Mouse (Mus musculus): ENCODE data around the gene Cxcl17. TPM values are rescaled to one million over a fixed set of nuclear protein-coding genes. Genes with fewer than 3 reads are reported as not detected.

Gene Cxcl17
- total and polyA plus RNA-seq, 2 experiments: not detected

DNA sequence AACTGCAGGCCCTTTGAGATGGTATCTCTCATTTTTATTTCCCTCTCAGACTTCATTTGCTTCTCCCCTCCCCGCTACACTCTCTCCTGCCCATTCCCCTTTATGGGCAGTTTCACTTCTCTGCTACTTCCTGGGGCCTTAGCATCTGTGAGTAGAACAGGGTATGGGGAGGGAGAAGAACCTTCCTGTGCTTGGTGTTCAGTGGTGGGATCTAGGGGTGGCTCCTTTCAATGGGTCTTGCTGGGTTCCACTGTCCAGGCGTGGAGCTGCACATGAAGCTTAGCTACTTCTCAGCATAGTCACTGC, 22.8 kb upstream of the Cxcl17 start:
- Histone ChIP-seq H3K4me3 (ENCODE audit: insufficient read depth, low read depth, low read length) (no peak overlapping the region), H3K27ac (replicated peaks; ENCODE audit: insufficient read depth, low read depth, low read length) (peak overlapping the region; percentile 25; the same call in 1 of the 2 replicates), H3K4me1 (ENCODE audit: control insufficient read depth, insufficient read depth, low read length) (peaks cover 12% of the 10 kb centered on the region), H3K36me3 (ENCODE audit: control insufficient read depth, insufficient read depth, low read length) (no peaks in the 10 kb centered on the region), H3K9ac (ENCODE audit: low read depth, low read length) (no peak overlapping the region), H3K79me2 (ENCODE audit: control insufficient read depth, insufficient read depth, low read length) (no peaks in the 10 kb centered on the region), H3K27me3 (ENCODE audit: control insufficient read depth, insufficient read depth, low read length) (no peaks in the 10 kb centered on the region)
- DNase-seq (ENCODE audit: extremely low read depth, low read depth, low spot score): no peak
- WGBS: 80% methylated on average over 2 of the region's 2 CpGs
- TF ChIP-seq POLR2A (IDR thresholded peaks at IDR 0.05; ENCODE audit: extremely low read depth, insufficient read depth, low read length) (no peak), CTCF (IDR thresholded peaks at IDR 0.05; ENCODE audit: low read depth, low read length) (no peak)

DNA sequence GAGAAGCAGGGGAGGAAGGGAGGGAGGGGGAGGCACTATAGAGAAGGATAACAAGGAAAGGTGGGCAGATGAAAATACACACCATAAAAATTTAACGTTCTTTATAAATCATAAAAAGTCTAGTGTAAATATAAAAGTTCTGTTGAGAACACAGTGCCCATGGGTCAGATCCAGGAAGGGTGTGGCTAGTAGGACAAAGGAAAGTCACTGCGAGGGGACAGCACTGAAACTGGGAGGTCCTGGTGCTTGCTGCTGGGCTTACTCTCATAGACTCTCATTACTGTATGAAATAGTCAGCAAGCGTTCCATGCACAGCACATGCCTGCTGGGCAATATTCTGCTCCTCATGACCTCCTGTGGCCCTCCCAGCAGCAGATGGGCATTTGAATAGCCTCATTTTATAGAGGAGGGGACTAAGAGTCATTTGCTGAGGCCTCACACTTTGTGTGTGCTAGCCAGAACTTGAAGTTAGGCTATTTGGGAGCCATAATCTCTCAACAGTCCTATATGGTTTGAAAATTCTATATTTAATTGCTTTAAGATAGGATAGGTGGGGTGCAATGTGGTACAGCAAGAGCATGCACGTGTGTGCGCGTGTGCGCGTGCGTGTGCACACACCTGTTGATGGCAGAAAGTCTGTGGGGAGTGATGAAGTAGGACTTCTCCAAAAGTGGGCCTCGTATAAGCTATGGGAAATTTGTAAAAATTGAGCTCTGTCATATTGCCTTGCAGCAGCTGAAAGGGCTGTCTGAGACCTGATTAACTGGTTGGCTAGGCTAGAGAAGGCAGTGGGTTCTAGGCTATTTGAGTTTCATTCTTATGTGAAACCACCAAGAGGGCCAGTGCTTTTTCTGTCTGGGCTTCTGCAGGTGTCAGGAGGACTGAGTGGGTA, 22.2 kb upstream of the Cxcl17 start:
- H3K4me1 ChIP-seq (ENCODE audit: control insufficient read depth, insufficient read depth, low read length): peaks cover 7% of the 10 kb centered on the region
- H3K27ac ChIP-seq (replicated peaks; ENCODE audit: insufficient read depth, low read depth, low read length): no peak overlapping the region
- no peaks in the 10 kb centered on the region for H3K79me2 ChIP-seq (ENCODE audit: control insufficient read depth, insufficient read depth, low read length)
- H3K9ac ChIP-seq (ENCODE audit: low read depth, low read length): no peak overlapping the region
- WGBS: 89% methylated on average over 10 of the region's 10 CpGs
- H3K4me3 ChIP-seq (ENCODE audit: insufficient read depth, low read depth, low read length): no peak overlapping the region
- TF ChIP-seq CTCF (IDR thresholded peaks at IDR 0.05; ENCODE audit: low read depth, low read length) (no peak), POLR2A (IDR thresholded peaks at IDR 0.05; ENCODE audit: extremely low read depth, insufficient read depth, low read length) (no peak)
- H3K36me3 ChIP-seq (ENCODE audit: control insufficient read depth, insufficient read depth, low read length): no peaks in the 10 kb centered on the region
- H3K27me3 ChIP-seq (ENCODE audit: control insufficient read depth, insufficient read depth, low read length): no peaks in the 10 kb centered on the region
- DNase-seq (ENCODE audit: extremely low read depth, low read depth, low spot score): no peak

DNA sequence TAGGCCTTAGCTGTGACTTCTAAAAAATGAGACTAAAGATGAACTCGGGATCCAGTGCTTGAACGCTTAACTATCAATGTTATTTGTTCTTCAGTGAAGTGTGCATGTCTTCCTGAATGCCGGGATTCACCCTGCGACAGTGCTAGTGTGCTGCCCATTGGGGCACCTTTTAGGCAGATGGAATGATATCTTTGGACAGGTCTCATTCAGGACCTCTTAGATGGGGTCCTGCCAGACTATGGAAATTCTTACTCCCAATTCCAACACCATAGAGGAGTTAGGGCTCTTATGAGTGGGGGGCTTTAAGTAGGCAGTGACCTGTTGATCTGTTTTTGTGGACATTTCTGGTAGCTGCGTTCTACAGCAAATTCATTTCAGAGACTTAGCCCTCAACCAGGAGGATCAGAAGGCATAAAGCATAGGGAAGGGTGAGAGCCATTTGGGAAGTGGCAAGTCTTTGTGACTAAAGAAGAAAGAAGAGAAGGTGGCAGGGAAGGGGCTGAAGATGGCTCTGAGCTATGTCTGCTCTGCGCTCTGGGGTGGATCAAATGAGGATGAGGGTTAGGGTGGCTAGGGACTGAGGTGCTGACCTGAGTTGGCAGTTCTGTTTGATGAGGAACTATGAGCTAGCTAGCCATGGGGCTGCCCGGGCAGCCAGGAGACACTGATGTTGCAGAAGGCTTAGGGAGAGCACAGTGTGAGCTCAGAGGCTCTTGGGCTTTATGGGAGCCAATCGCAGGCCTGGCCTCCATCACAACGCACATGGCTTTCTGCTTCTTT, 21.3 kb upstream of the Cxcl17 start:
- WGBS: 95% methylated on average over 9 of the region's 9 CpGs
- H3K4me1 ChIP-seq (ENCODE audit: control insufficient read depth, insufficient read depth, low read length): peaks cover 6% of the 10 kb centered on the region

DNA sequence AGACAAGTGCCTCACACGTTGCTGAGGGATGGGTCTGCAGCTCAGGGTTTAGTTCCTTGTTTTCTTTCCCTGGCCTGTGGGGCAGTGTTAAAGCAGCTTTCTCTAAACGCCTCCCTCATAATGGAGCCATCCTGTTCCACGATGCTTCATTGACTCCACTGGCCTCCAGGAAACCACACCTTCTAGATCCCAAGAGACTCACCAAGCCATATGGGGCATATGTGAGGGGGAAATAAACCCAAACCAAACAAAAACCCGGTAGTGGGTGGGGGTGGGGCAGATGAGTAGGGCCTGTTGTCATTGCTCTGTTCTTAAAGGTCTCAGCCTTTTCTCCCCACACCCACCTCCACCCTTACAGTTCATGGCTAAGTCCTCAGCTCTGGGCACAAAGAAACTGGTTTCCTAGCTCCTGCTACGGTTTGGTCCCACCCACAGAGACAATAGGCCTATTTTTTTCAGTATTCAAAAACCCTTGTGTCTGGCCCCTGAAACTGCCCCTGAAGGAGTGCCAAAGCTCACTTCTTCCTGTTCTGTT, 20.4 kb upstream of the Cxcl17 start:
- no peak overlapping the region for H3K9ac ChIP-seq (ENCODE audit: low read depth, low read length)
- no peaks in the 10 kb centered on the region for H3K79me2 ChIP-seq (ENCODE audit: control insufficient read depth, insufficient read depth, low read length)
- H3K36me3 ChIP-seq (ENCODE audit: control insufficient read depth, insufficient read depth, low read length): no peaks in the 10 kb centered on the region
- TF ChIP-seq CTCF (IDR thresholded peaks at IDR 0.05; ENCODE audit: low read depth, low read length) (no peak), POLR2A (IDR thresholded peaks at IDR 0.05; ENCODE audit: extremely low read depth, insufficient read depth, low read length) (no peak)
- H3K27me3 ChIP-seq (ENCODE audit: control insufficient read depth, insufficient read depth, low read length): no peaks in the 10 kb centered on the region
- H3K27ac ChIP-seq (replicated peaks; ENCODE audit: insufficient read depth, low read depth, low read length): peak overlapping the region; percentile 54
- H3K4me1 ChIP-seq (ENCODE audit: control insufficient read depth, insufficient read depth, low read length): peaks cover 6% of the 10 kb centered on the region
- no peak for DNase-seq (ENCODE audit: extremely low read depth, low read depth, low spot score)
- no peak overlapping the region for H3K4me3 ChIP-seq (ENCODE audit: insufficient read depth, low read depth, low read length)
- WGBS: 37% methylated on average over 5 of the region's 5 CpGs

More for the DNA sequence above, 21.3 kb upstream of the Cxcl17 start:
- no peak overlapping the region for H3K27ac ChIP-seq (replicated peaks; ENCODE audit: insufficient read depth, low read depth, low read length)
- no peak overlapping the region for H3K9ac ChIP-seq (ENCODE audit: low read depth, low read length)
- H3K27me3 ChIP-seq (ENCODE audit: control insufficient read depth, insufficient read depth, low read length): no peaks in the 10 kb centered on the region
- TF ChIP-seq CTCF (IDR thresholded peaks at IDR 0.05; ENCODE audit: low read depth, low read length) (no peak), POLR2A (IDR thresholded peaks at IDR 0.05; ENCODE audit: extremely low read depth, insufficient read depth, low read length) (no peak)
- DNase-seq (ENCODE audit: extremely low read depth, low read depth, low spot score): no peak
- H3K4me3 ChIP-seq (ENCODE audit: insufficient read depth, low read depth, low read length): no peak overlapping the region
- H3K36me3 ChIP-seq (ENCODE audit: control insufficient read depth, insufficient read depth, low read length): no peaks in the 10 kb centered on the region
- no peaks in the 10 kb centered on the region for H3K79me2 ChIP-seq (ENCODE audit: control insufficient read depth, insufficient read depth, low read length)

DNA sequence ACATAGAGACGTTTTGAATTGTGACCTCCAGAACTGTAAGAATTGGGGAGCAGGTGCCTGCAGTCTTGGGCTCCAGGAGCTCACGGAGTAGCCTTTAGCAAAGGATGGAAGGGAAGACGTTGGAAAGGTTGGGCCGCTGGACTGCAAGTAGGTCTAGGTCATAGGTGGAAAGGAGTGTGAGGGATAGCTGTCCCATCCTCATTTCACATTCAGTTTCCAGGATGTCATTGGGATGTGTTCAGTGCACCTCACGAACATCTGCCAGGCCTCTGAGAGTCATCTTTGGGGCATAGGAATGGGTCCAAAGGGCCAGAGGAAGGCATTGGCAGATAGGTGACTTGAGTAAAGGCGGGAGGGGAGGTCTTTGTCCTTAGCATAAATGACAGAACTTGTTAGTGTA, 19.7 kb upstream of the Cxcl17 start:
- Histone ChIP-seq H3K36me3 (ENCODE audit: control insufficient read depth, insufficient read depth, low read length) (no peaks in the 10 kb centered on the region), H3K79me2 (ENCODE audit: control insufficient read depth, insufficient read depth, low read length) (no peaks in the 10 kb centered on the region), H3K27me3 (ENCODE audit: control insufficient read depth, insufficient read depth, low read length) (no peaks in the 10 kb centered on the region), H3K4me3 (ENCODE audit: insufficient read depth, low read depth, low read length) (no peak overlapping the region), H3K9ac (ENCODE audit: low read depth, low read length) (no peak overlapping the region), H3K4me1 (ENCODE audit: control insufficient read depth, insufficient read depth, low read length) (peaks cover 6% of the 10 kb centered on the region), H3K27ac (replicated peaks; ENCODE audit: insufficient read depth, low read depth, low read length) (peak overlapping the region; percentile 33)
- TF ChIP-seq POLR2A (IDR thresholded peaks at IDR 0.05; ENCODE audit: extremely low read depth, insufficient read depth, low read length) (no peak), CTCF (IDR thresholded peaks at IDR 0.05; ENCODE audit: low read depth, low read length) (no peak)
- no peak for DNase-seq (ENCODE audit: extremely low read depth, low read depth, low spot score)
- 72% methylated on average over 6 of the region's 6 CpGs for WGBS
